Mouse (Mus musculus) G1E (cell line): ENCODE measurements around the gene Fkbp5.

Experiments
- CTCF ChIP-seq: IDR thresholded peaks from 2 replicates; pipeline ENCODE4 v1.5.1; 2012; ENCODE audit warnings: low read depth, low read length, inconsistent platforms, mixed read lengths
- GATA1 ChIP-seq: IDR thresholded peaks from 2 replicates; pipeline ENCODE4 v1.6.1; 2012; ENCODE audit warnings: borderline replicate concordance, low read length, inconsistent platforms, mixed read lengths
- TAL1 ChIP-seq: conservative IDR thresholded peaks from 2 replicates; pipeline ENCODE4 v1.6.1; 2012; ENCODE audit warnings: low read depth, low read length, inconsistent platforms, mixed read lengths

- TF ChIP-seq CTCF (no peak), TAL1 (no peak), GATA1 (no peak)
These were observed at the start of gene Fkbp5 for GRCm38 (mm10) chr17:28517441-28517955.
